ENCODE assay signal across 25 mouse cellular contexts in the genomic region with DNA sequence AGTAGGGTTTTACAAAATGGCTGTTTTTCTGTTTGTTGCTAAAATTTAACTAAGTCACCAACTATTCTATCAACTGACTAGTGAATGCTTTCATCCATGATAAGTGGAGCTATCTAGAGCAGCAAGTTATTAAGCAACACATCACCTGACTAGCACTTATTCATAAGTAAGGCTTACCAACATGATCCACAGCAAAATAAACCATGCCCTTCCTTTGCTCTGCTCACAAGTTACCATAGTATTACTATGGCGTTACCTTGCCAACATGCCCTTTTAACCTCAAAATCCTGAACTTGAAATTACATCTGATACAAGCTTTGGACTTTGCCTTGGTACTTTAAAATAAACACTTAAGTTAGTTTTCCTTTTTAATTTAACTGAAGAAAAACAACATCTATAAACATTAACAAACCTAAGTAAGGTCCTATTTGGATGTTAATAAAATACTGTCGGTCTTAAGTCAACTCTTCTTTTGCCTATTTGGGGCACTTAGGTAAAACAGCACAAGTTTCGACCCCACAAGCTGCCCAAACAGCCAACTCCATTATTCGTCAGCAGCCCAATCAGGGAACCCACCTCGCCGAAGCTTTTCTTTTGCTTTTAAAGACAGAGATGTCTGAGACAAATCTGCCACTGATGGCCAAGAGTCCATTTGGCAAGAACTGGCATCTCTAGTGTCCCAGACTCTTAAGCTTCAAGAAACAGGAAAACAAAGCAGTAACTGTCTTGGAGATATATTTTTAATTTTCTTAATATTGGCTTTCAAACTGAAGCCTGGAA.
DNase-seq lines count a peak whose midpoint lies in the region; ATAC-seq and TF ChIP-seq lines count a peak whose summit lies in the region.
"Had no signal": no experiment of that assay in that cellular context is flagged by ENCODE, and none has a peak within 500 bp of the region (broad histone marks: within the 10 kb centered on the region; RNA-seq: fewer than 3 reads in every experiment).

No protein-coding gene starts in this region.

- no peaks in the 10 kb centered on the region for H3K4me1 ChIP-seq in kidney, embryonic 14.5 days (ENCODE audit: control insufficient read depth, insufficient read depth, low read length)
- no peaks in the 10 kb centered on the region for H3K4me1 ChIP-seq in kidney, embryonic 15.5 days
- H3K4me1 ChIP-seq in kidney, postnatal 0 days (replicated peaks; ENCODE audit: insufficient read depth, low read length), result no peaks in the 10 kb centered on the region
- H3K4me1 ChIP-seq in midbrain, embryonic 15.5 days, result no peaks in the 10 kb centered on the region
- H3K4me1 ChIP-seq: embryonic facial prominence, embryonic 10.5 days; forebrain, embryonic 12.5 days; forebrain, embryonic 15.5 days; hindbrain, embryonic 12.5 days had no signal

- ATAC-seq in kidney, embryonic 14.5 days (ENCODE audit: low FRiP score, low TSS enrichment), result no peak
- ATAC-seq in kidney, embryonic 15.5 days (replicated peaks; ENCODE audit: low FRiP score), result no peak
- peak; percentile 66; the same call in 1 of the 2 replicates for ATAC-seq in kidney, postnatal 0 days (replicated peaks; ENCODE audit: low FRiP score, low read depth)
- ATAC-seq in midbrain, embryonic 15.5 days (replicated peaks), result no peak
- ATAC-seq: activated CD4-positive, CD25-positive, alpha-beta regulatory T cell, adult 4 months; forebrain, embryonic 15.5 days had no signal

- no peak overlapping the region for H3K4me2 ChIP-seq in kidney, embryonic 14.5 days (replicated peaks; ENCODE audit: low read depth, low read length)
- H3K4me2 ChIP-seq in kidney, embryonic 15.5 days, result no peak overlapping the region
- no peak overlapping the region for H3K4me2 ChIP-seq in kidney, postnatal 0 days (ENCODE audit: low read length)
- H3K4me2 ChIP-seq in midbrain, embryonic 15.5 days, result no peak overlapping the region
- H3K4me2 ChIP-seq: embryonic facial prominence, embryonic 13.5 days; forebrain, embryonic 12.5 days; forebrain, embryonic 15.5 days; heart, embryonic 11.5 days; hindbrain, embryonic 12.5 days had no signal

- no peaks in the 10 kb centered on the region for H3K27me3 ChIP-seq in kidney, embryonic 14.5 days (ENCODE audit: control insufficient read depth, insufficient read depth, low read length)
- no peaks in the 10 kb centered on the region for H3K27me3 ChIP-seq in kidney, embryonic 15.5 days
- no peaks in the 10 kb centered on the region for H3K27me3 ChIP-seq in kidney, postnatal 0 days (ENCODE audit: insufficient read depth, low read length)
- no peaks in the 10 kb centered on the region for H3K27me3 ChIP-seq in midbrain, embryonic 15.5 days (replicated peaks)
- H3K27me3 ChIP-seq: forebrain, embryonic 12.5 days; forebrain, embryonic 15.5 days; hindbrain, embryonic 12.5 days had no signal

- H3K36me3 ChIP-seq in kidney, embryonic 14.5 days (ENCODE audit: control insufficient read depth, insufficient read depth, low read length), result no peaks in the 10 kb centered on the region
- no peaks in the 10 kb centered on the region for H3K36me3 ChIP-seq in kidney, embryonic 15.5 days
- H3K36me3 ChIP-seq in kidney, postnatal 0 days (ENCODE audit: insufficient read depth, low read length), result no peaks in the 10 kb centered on the region
- no peaks in the 10 kb centered on the region for H3K36me3 ChIP-seq in midbrain, embryonic 15.5 days (replicated peaks)
- H3K36me3 ChIP-seq: embryonic facial prominence, embryonic 10.5 days; embryonic facial prominence, embryonic 13.5 days; forebrain, embryonic 12.5 days; forebrain, embryonic 15.5 days; hindbrain, embryonic 12.5 days had no signal

- TF ChIP-seq CTCF in kidney, postnatal 0 days (IDR thresholded peaks at IDR 0.05; ENCODE audit: low read depth), result no peak

- peak; percentile 50 for DNase-seq in kidney, adult 11 months
- DNase-seq in kidney, adult 8-10 months, result peak; percentile 56 to 74
- DNase-seq in kidney, postnatal 0 days (ENCODE audit: low spot score), result peak; percentile 19
- DNase-seq in kidney, postnatal 36 days, result peak; percentile 42 to 69
- DNase-seq: adrenal gland, adult 8-10 months; adrenal gland, postnatal 25 days; cerebellum, adult 11-12 months; cerebellum, adult 8-10 months; cerebellum, postnatal 10 days; cerebellum, postnatal 36 days; embryo, embryonic 11 days; gastrocnemius, adult 2 months; gastrocnemius, postnatal 14 days; heart, adult 11 months had no signal

- H3K9ac ChIP-seq in kidney, embryonic 14.5 days (ENCODE audit: low read depth, low read length), result no peak overlapping the region
- no peak overlapping the region for H3K9ac ChIP-seq in kidney, embryonic 15.5 days
- H3K9ac ChIP-seq in kidney, postnatal 0 days (ENCODE audit: low read depth, low read length), result no peak overlapping the region
- no peak overlapping the region for H3K9ac ChIP-seq in midbrain, embryonic 15.5 days
- H3K9ac ChIP-seq: embryonic facial prominence, embryonic 13.5 days; forebrain, embryonic 12.5 days; forebrain, embryonic 15.5 days; hindbrain, embryonic 12.5 days had no signal

- H3K4me3 ChIP-seq in kidney, embryonic 14.5 days (ENCODE audit: low read length), result no peak overlapping the region
- H3K4me3 ChIP-seq in kidney, embryonic 15.5 days (replicated peaks), result no peak overlapping the region
- no peak overlapping the region for H3K4me3 ChIP-seq in kidney, postnatal 0 days (replicated peaks; ENCODE audit: low read depth, low read length)
- no peak overlapping the region for H3K4me3 ChIP-seq in midbrain, embryonic 15.5 days
- H3K4me3 ChIP-seq: embryonic facial prominence, embryonic 10.5 days; embryonic facial prominence, embryonic 13.5 days; erythroblast, embryonic 14.5 days; forebrain, embryonic 12.5 days; forebrain, embryonic 15.5 days; gastrocnemius, adult 2 months; hindbrain, embryonic 12.5 days had no signal

- 90% methylated on average over 6 of the region's 6 CpGs for WGBS in kidney, embryonic 14.5 days
- WGBS in kidney, embryonic 15.5 days, result 83% methylated on average over 6 of the region's 6 CpGs
- WGBS in kidney, postnatal 0 days, result 82% methylated on average over 6 of the region's 6 CpGs
- 87% methylated on average over 6 of the region's 6 CpGs for WGBS in midbrain, embryonic 15.5 days

- H3K27ac ChIP-seq in kidney, embryonic 14.5 days (ENCODE audit: low read depth, low read length), result no peak overlapping the region
- H3K27ac ChIP-seq in kidney, embryonic 15.5 days, result no peak overlapping the region
- no peak overlapping the region for H3K27ac ChIP-seq in kidney, postnatal 0 days
- H3K27ac ChIP-seq in midbrain, embryonic 15.5 days, result no peak overlapping the region
- H3K27ac ChIP-seq: embryonic facial prominence, embryonic 10.5 days; embryonic facial prominence, embryonic 13.5 days; forebrain, embryonic 12.5 days; forebrain, embryonic 15.5 days; gastrocnemius, adult 2 months; hindbrain, embryonic 12.5 days had no signal

- no peaks in the 10 kb centered on the region for H3K9me3 ChIP-seq in kidney, embryonic 14.5 days (ENCODE audit: control insufficient read depth, low read length)
- no peaks in the 10 kb centered on the region for H3K9me3 ChIP-seq in kidney, embryonic 15.5 days (replicated peaks)
- no peaks in the 10 kb centered on the region for H3K9me3 ChIP-seq in kidney, postnatal 0 days (replicated peaks; ENCODE audit: low read length)
- H3K9me3 ChIP-seq in midbrain, embryonic 15.5 days, result no peaks in the 10 kb centered on the region
- H3K9me3 ChIP-seq: embryonic facial prominence, embryonic 10.5 days; embryonic facial prominence, embryonic 13.5 days; forebrain, embryonic 12.5 days; forebrain, embryonic 15.5 days; hindbrain, embryonic 12.5 days had no signal
